Comparison of ENCODE assay signal across 13 mouse cellular contexts in the genomic region with DNA sequence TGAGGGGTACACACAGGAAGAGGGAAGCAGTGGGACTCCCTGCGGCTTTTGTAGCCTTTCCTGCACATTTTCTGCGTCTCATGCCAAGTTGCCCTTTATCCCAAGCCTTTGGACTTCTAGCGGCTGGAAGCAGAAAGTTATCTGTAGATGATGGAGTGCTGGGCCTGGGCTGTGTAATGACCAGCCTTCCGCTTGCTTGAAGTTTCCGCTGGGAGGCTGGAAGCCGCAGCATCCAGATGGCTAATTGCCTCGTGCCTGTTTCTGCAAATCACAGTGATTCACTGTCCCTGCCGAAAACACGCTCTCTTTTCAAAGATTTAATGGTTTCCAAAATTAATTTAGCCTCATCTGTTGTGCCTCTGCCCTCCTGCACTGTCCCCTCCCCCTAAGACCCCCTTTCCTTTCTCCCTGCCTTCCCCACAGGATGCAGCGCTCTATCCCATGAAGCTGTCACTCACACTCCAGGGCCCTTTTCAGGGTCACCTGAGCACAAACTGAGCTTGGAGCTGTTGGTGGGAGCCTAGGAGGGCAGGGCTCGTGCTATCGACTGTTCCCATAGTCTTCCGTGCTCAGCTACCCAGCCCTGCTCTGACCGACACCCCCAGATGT. TPM values are rescaled to one million over a fixed set of nuclear protein-coding genes. Genes with fewer than 3 reads are reported as not detected.
A peak's percentile ranks its signal among the peaks of the same experiment; 100 is the strongest.
DNase-seq lines count a peak whose midpoint lies in the region; ATAC-seq and TF ChIP-seq lines count a peak whose summit lies in the region.
"Had no signal": no experiment of that assay in that cellular context is flagged by ENCODE, and none has a peak within 500 bp of the region (broad histone marks: within the 10 kb centered on the region; RNA-seq: fewer than 3 reads in every experiment).

No protein-coding gene starts in this region.

- no peak for TF ChIP-seq POLR2A in heart, adult 2 months (IDR thresholded peaks at IDR 0.05; ENCODE audit: insufficient read depth, low read depth, low read length)

- no peak overlapping the region for H3K9ac ChIP-seq in forebrain, embryonic 15.5 days (replicated peaks)
- no peak overlapping the region for H3K9ac ChIP-seq in heart, adult 2 months (ENCODE audit: low read depth, low read length)
- H3K9ac ChIP-seq: hindbrain, embryonic 13.5 days; liver, postnatal 0 days; neural tube, embryonic 12.5 days had no signal

- intact Hi-C loops in heart, postnatal 36 days (cut with DNase I) = no loop called here
- intact Hi-C loops in left cerebral cortex, postnatal 25 days (cut with DNase I) = loop anchor here (2.0 to 10.0 kb wide), 5 partner anchors 13 to 445 kb away; no protein-coding TSS in a partner anchor
- intact Hi-C loops in left cerebral cortex, postnatal 4 days (cut with DNase I) = loop anchor here (10.0 kb wide), 1 partner anchor 545 kb away; a partner anchor contains a TSS
- intact Hi-C loops in heart, adult 2 months (cut with DNase I) = no loop called here

- peak; percentile 88 for DNase-seq in heart, adult 11 months
- no peak for DNase-seq in heart, postnatal 36 days
- peak; percentile 35 to 74 for DNase-seq in left cerebral cortex, postnatal 25 days (ENCODE audit: low spot score in 2 of 2)
- DNase-seq in left cerebral cortex, postnatal 4 days = no peak
- DNase-seq in right cerebral cortex, postnatal 4 days = peak; percentile 22
- DNase-seq in heart, adult 2 months = no peak
- DNase-seq: cerebellum, postnatal 14 days; liver, postnatal 0 days had no signal

- 0 out of 2 replicates have a peak, but pooled peaks cover 4% of the 10 kb centered on the region for H3K4me1 ChIP-seq in forebrain, embryonic 15.5 days
- 0 out of 2 replicates have a peak, but pooled peaks cover 2% of the 10 kb centered on the region for H3K4me1 ChIP-seq in heart, adult 2 months (ENCODE audit: control insufficient read depth, insufficient read depth, low read length)
- H3K4me1 ChIP-seq: hindbrain, embryonic 13.5 days had no signal

- 55% methylated on average over 14 of the region's 14 CpGs for whole genome bisulfite sequencing in forebrain, embryonic 15.5 days
- WGBS in heart, adult 2 months = 75% methylated on average over 14 of the region's 14 CpGs

- H3K9me3 ChIP-seq in forebrain, embryonic 15.5 days = no peaks in the 10 kb centered on the region
- H3K9me3 ChIP-seq: hindbrain, embryonic 13.5 days had no signal

- H3K27me3 ChIP-seq in forebrain, embryonic 15.5 days = no peaks in the 10 kb centered on the region
- no peaks in the 10 kb centered on the region for H3K27me3 ChIP-seq in heart, adult 2 months (ENCODE audit: control insufficient read depth, insufficient read depth, low read length)
- H3K27me3 ChIP-seq: hindbrain, embryonic 13.5 days; neural tube, embryonic 12.5 days; Patski had no signal

- ATAC-seq in forebrain, embryonic 15.5 days (replicated peaks) = peak; percentile 67; the same call in 1 of the 2 replicates
- no peak for ATAC-seq in erythroblast, adult 5-6 weeks (replicated peaks; ENCODE audit: low FRiP score, poor library complexity, severe bottlenecking)
- ATAC-seq: liver, postnatal 0 days; Patski had no signal

- no peak for TF ChIP-seq CTCF in heart, adult 2 months (IDR thresholded peaks at IDR 0.05)

- H3K4me2 ChIP-seq in forebrain, embryonic 15.5 days (replicated peaks) = no peak overlapping the region
- H3K4me2 ChIP-seq: hindbrain, embryonic 13.5 days; neural tube, embryonic 12.5 days had no signal

- peak overlapping the region; percentile 33; the same call in 1 of the 2 replicates for H3K27ac ChIP-seq in forebrain, embryonic 15.5 days (replicated peaks)
- no peak overlapping the region for H3K27ac ChIP-seq in heart, adult 2 months
- H3K27ac ChIP-seq: hindbrain, embryonic 13.5 days; neural tube, embryonic 12.5 days had no signal

- no peaks in the 10 kb centered on the region for H3K79me2 ChIP-seq in heart, adult 2 months (replicated peaks; ENCODE audit: control insufficient read depth, insufficient read depth, low read length)

- H3K36me3 ChIP-seq in forebrain, embryonic 15.5 days = no peaks in the 10 kb centered on the region
- no peaks in the 10 kb centered on the region for H3K36me3 ChIP-seq in heart, adult 2 months (ENCODE audit: control insufficient read depth, insufficient read depth, low read length)
- H3K36me3 ChIP-seq: hindbrain, embryonic 13.5 days; neural tube, embryonic 12.5 days had no signal

- TF ChIP-seq EP300 in heart, adult 2 months (IDR thresholded peaks at IDR 0.05; ENCODE audit: insufficient read depth, low read depth, low read length) = no peak

- H3K4me3 ChIP-seq in forebrain, embryonic 15.5 days = no peak overlapping the region
- H3K4me3 ChIP-seq in heart, adult 2 months = no peak overlapping the region
- H3K4me3 ChIP-seq: hindbrain, embryonic 13.5 days; neural tube, embryonic 12.5 days had no signal

RNA-seq across cellular contexts. Expression of a gene that starts 6.9 kb away (rescaled TPM):
- 100 to 1,000 TPM; 314 to 335 TPM for total RNA-seq in heart, postnatal 36 days (2021)
- 10 to 100 TPM; 92.9 to 96.0 TPM for total RNA-seq in left cerebral cortex, postnatal 25 days (2021)
- 100 to 1,000 TPM; 116 to 121 TPM for total RNA-seq in left cerebral cortex, postnatal 4 days (2021)
- 204 and 220 TPM in 2 replicates for polyA plus RNA-seq in forebrain, embryonic 15.5 days (2015; fragmentation: Nextera tagmentation; extraction: Ambion mirVana)
- total RNA-seq in heart, adult 2 months (2021) = 100 to 1,000 TPM; 281 to 332 TPM
- polyA plus RNA-seq in heart, adult 2 months (2012; rRNA removed) = 47.7 and 66.6 TPM in 2 replicates
- total RNA-seq in erythroblast, adult 5-6 weeks (2015; ENCODE audit: low replicate concordance) = 101 TPM in 2 replicates
- total RNA-seq in erythroblast, adult 5-6 weeks (2017; ENCODE audit: low replicate concordance) = 42.5 and 55.5 TPM in 2 replicates

Comparison
In these comparisons a context has a peak if more than half of its experiments do, and no peak if none do; other contexts are left out.
1. DNase-seq: peak in heart, adult 11 months (single experiment), left cerebral cortex, postnatal 25 days (2 of 2) and right cerebral cortex, postnatal 4 days (single experiment); none in heart, postnatal 36 days (0 of 2), left cerebral cortex, postnatal 4 days (single experiment) and heart, adult 2 months (0 of 2).
2. intact Hi-C loops: an anchor here in left cerebral cortex, postnatal 25 days (2.0 to 10.0 kb wide) and left cerebral cortex, postnatal 4 days (10.0 kb wide); none called in heart, postnatal 36 days and heart, adult 2 months.